ENCODE assay signal across 8 mouse cellular contexts in genomic region chr2:167128699-167129607, GRCm38 (mm10).
DNase-seq lines count a peak whose midpoint lies in the region; ATAC-seq and TF ChIP-seq lines count a peak whose summit lies in the region.

No protein-coding gene starts in this region.

- H3K4me2 ChIP-seq in forebrain, embryonic 12.5 days, result peak overlapping the region; percentile 13
- peak overlapping the region; percentile 29 for H3K4me2 ChIP-seq in hindbrain, embryonic 15.5 days
- peak overlapping the region; percentile 45 for H3K4me2 ChIP-seq in liver, embryonic 11.5 days

- DNase-seq in layer of hippocampus, adult 2 months (ENCODE audit: low spot score in 2 of 2), result no peak
- no peak for DNase-seq in layer of hippocampus, adult 9-10 months (ENCODE audit: low spot score)
- DNase-seq in liver, embryonic 11.5 days (ENCODE audit: low spot score), result peak; percentile 55
- peak; percentile 32 for DNase-seq in thymus, postnatal 25 days
- no peak for DNase-seq in layer of hippocampus, postnatal 25 days (ENCODE audit: extremely low spot score in 1 of 2, low spot score in 1 of 2)

- ATAC-seq in forebrain, embryonic 12.5 days (ENCODE audit: low FRiP score), result no peak
- no peak for ATAC-seq in hindbrain, embryonic 15.5 days (ENCODE audit: low FRiP score, low read depth)
- ATAC-seq in liver, embryonic 11.5 days (replicated peaks; ENCODE audit: low FRiP score), result 0 out of 2 replicates have a peak, but pooled peaks have one; percentile 18
- ATAC-seq in monocyte, adult 5-6 weeks (replicated peaks; ENCODE audit: insufficient number of reproducible peaks, low FRiP score, low TSS enrichment, poor library complexity, severe bottlenecking), result peak; percentile 72

- no peak for TF ChIP-seq CTCF in layer of hippocampus, adult 2 months (conservative IDR thresholded peaks at IDR 0.05)

- peak overlapping the region; percentile 85 for H3K27ac ChIP-seq in layer of hippocampus, adult 2 months
- 0 out of 2 replicates have a peak overlapping the region, but pooled peaks have one; percentile 51 for H3K27ac ChIP-seq in forebrain, embryonic 12.5 days
- H3K27ac ChIP-seq in hindbrain, embryonic 15.5 days (replicated peaks), result peak overlapping the region; percentile 52
- peak overlapping the region; percentile 65; the same call in 1 of the 2 replicates for H3K27ac ChIP-seq in liver, embryonic 11.5 days (ENCODE audit: low read depth, low read length)

- peaks cover 30% of the 10 kb centered on the region for H3K4me1 ChIP-seq in forebrain, embryonic 12.5 days
- peaks cover 30% of the 10 kb centered on the region for H3K4me1 ChIP-seq in hindbrain, embryonic 15.5 days (replicated peaks)
- peaks cover 8% of the 10 kb centered on the region for H3K4me1 ChIP-seq in liver, embryonic 11.5 days (replicated peaks; ENCODE audit: control insufficient read depth, insufficient read depth, low read length)

- no peak overlapping the region for H3K9ac ChIP-seq in forebrain, embryonic 12.5 days
- peak overlapping the region; percentile 21; the same call in 1 of the 2 replicates for H3K9ac ChIP-seq in hindbrain, embryonic 15.5 days
- H3K9ac ChIP-seq in liver, embryonic 11.5 days (ENCODE audit: low read depth, low read length), result no peak overlapping the region

- no peaks in the 10 kb centered on the region for H3K36me3 ChIP-seq in forebrain, embryonic 12.5 days (replicated peaks)
- no peaks in the 10 kb centered on the region for H3K36me3 ChIP-seq in hindbrain, embryonic 15.5 days
- H3K36me3 ChIP-seq in liver, embryonic 11.5 days (ENCODE audit: control insufficient read depth, insufficient read depth, low read length), result no peaks in the 10 kb centered on the region

- no peaks in the 10 kb centered on the region for H3K9me3 ChIP-seq in forebrain, embryonic 12.5 days
- H3K9me3 ChIP-seq in hindbrain, embryonic 15.5 days, result no peaks in the 10 kb centered on the region
- H3K9me3 ChIP-seq in liver, embryonic 11.5 days (ENCODE audit: control insufficient read depth, low read length), result no peaks in the 10 kb centered on the region

- no peaks in the 10 kb centered on the region for H3K27me3 ChIP-seq in forebrain, embryonic 12.5 days
- H3K27me3 ChIP-seq in hindbrain, embryonic 15.5 days, result no peaks in the 10 kb centered on the region
- H3K27me3 ChIP-seq in liver, embryonic 11.5 days (replicated peaks; ENCODE audit: control insufficient read depth, insufficient read depth, low read length), result peaks cover 30% of the 10 kb centered on the region

- H3K4me3 ChIP-seq in layer of hippocampus, adult 2 months, result no peak overlapping the region; the same call in 1 of the 2 replicates
- H3K4me3 ChIP-seq in forebrain, embryonic 12.5 days (replicated peaks), result no peak overlapping the region
- H3K4me3 ChIP-seq in hindbrain, embryonic 15.5 days, result no peak overlapping the region
- peak overlapping the region; percentile 26; the same call in 1 of the 2 replicates for H3K4me3 ChIP-seq in liver, embryonic 11.5 days (ENCODE audit: low read depth, low read length)

- 50% methylated on average over 20 of the region's 20 CpGs for WGBS in forebrain, embryonic 12.5 days
- WGBS in hindbrain, embryonic 15.5 days, result 43% methylated on average over 20 of the region's 20 CpGs
- WGBS in liver, embryonic 11.5 days, result 26% methylated on average over 20 of the region's 20 CpGs

Comparison
In these comparisons a context has a peak if more than half of its experiments do, and no peak if none do; other contexts are left out.
1. DNase-seq: peak in liver, embryonic 11.5 days (single experiment) and thymus, postnatal 25 days (single experiment); none in layer of hippocampus, adult 2 months (0 of 2), layer of hippocampus, adult 9-10 months (single experiment) and layer of hippocampus, postnatal 25 days (0 of 2).
2. ATAC-seq: peak in liver, embryonic 11.5 days (single experiment) and monocyte, adult 5-6 weeks (single experiment); none in forebrain, embryonic 12.5 days (single experiment) and hindbrain, embryonic 15.5 days (single experiment).
3. Peak in every context shown above with its lines, with median percentiles within 50 percentile points of each other: H3K27ac ChIP-seq and H3K4me2 ChIP-seq.